Comparison of ENCODE assay signal across 8 mouse cellular contexts in genomic region chr8:83921558-83921957, GRCm38 (mm10). TPM values are rescaled to one million over a fixed set of nuclear protein-coding genes. Genes with fewer than 3 reads are reported as not detected.
A peak's percentile ranks its signal among the peaks of the same experiment; 100 is the strongest.
DNase-seq lines count a peak whose midpoint lies in the region; TF ChIP-seq lines count a peak whose summit lies in the region.
"Had no signal": no experiment of that assay in that cellular context is flagged by ENCODE, and none has a peak within 500 bp of the region (broad histone marks: within the 10 kb centered on the region; RNA-seq: fewer than 3 reads in every experiment).

No protein-coding gene starts in this region.

- 76% methylated on average over 3 of the region's 3 CpGs for WGBS in midbrain, embryonic 10.5 days

- H3K27ac ChIP-seq in ES-E14 (ENCODE audit: insufficient read depth, low read depth, low read length, poor library complexity, severe bottlenecking): no peak overlapping the region
- no peak overlapping the region for H3K27ac ChIP-seq in midbrain, embryonic 10.5 days (replicated peaks)
- H3K27ac ChIP-seq: limb, embryonic 13.5 days had no signal

- in situ Hi-C loops in ES-E14 (cut with MboI; ENCODE audit: low sequenced_read_pairs in 2 of 2, unreplicated experiment in 2 of 2): no loop called here

- no peaks in the 10 kb centered on the region for H3K9me3 ChIP-seq in ES-E14 (ENCODE audit: control insufficient read depth, insufficient read depth, low read depth, low read length)
- no peaks in the 10 kb centered on the region for H3K9me3 ChIP-seq in midbrain, embryonic 10.5 days (replicated peaks)
- H3K9me3 ChIP-seq: limb, embryonic 13.5 days had no signal

- H3K36me3 ChIP-seq in ES-E14 (ENCODE audit: control insufficient read depth, insufficient read depth, low read length, poor library complexity, severe bottlenecking): peaks cover 56% of the 10 kb centered on the region
- peaks cover 73% of the 10 kb centered on the region for H3K36me3 ChIP-seq in midbrain, embryonic 10.5 days

- no peak overlapping the region for H3K9ac ChIP-seq in ES-E14 (ENCODE audit: insufficient read depth, low read depth, low read length, poor library complexity, severe bottlenecking)
- H3K9ac ChIP-seq: limb, embryonic 13.5 days had no signal

- H3K4me3 ChIP-seq in ES-E14 (ENCODE audit: insufficient read depth in 1 of 2, low read depth in 1 of 2, low read length in 2 of 2, poor library complexity in 1 of 2, severe bottlenecking in 1 of 2): no peak overlapping the region
- no peak overlapping the region for H3K4me3 ChIP-seq in midbrain, embryonic 10.5 days
- H3K4me3 ChIP-seq: limb, embryonic 13.5 days had no signal

- peak; percentile 74 for DNase-seq in ES-E14 (ENCODE audit: low read depth, low spot score)
- DNase-seq in adrenal gland, adult 8-10 months: peak; percentile 63
- DNase-seq in embryo, embryonic 10.5 days (ENCODE audit: low spot score): peak; percentile 91
- peak; percentile 76 to 86 for DNase-seq in heart, postnatal 14 days
- DNase-seq in left cerebral cortex, adult 18-20 months (ENCODE audit: low spot score in 2 of 2): peak; percentile 88
- DNase-seq in midbrain, embryonic 10.5 days (ENCODE audit: low spot score): peak; percentile 78
- peak; percentile 70 to 78 for DNase-seq in right cerebral cortex, postnatal 36 days (ENCODE audit: low spot score in 2 of 2)

- intact Hi-C loops in heart, postnatal 14 days (cut with DNase I): loop anchor here (1.0 to 2.0 kb wide), 2 partner anchors 21 to 138 kb away; partner anchors contain the start of gene Adgrl1

- H3K27me3 ChIP-seq in midbrain, embryonic 10.5 days (ENCODE audit: low read depth, poor library complexity, severe bottlenecking): no peaks in the 10 kb centered on the region
- H3K27me3 ChIP-seq: limb, embryonic 13.5 days had no signal

- H3K4me1 ChIP-seq in ES-E14 (ENCODE audit: control insufficient read depth in 2 of 2, insufficient read depth in 2 of 2, low read length in 2 of 2, poor library complexity in 1 of 2): 0 out of 4 replicates have a peak, but pooled peaks cover 0 to 2% of the 10 kb centered on the region in 2 experiments
- H3K4me1 ChIP-seq in midbrain, embryonic 10.5 days: no peaks in the 10 kb centered on the region
- H3K4me1 ChIP-seq: limb, embryonic 13.5 days had no signal

TF ChIP-seq in ES-E14, 5 proteins besides CTCF, POLR2A, EP300 and RAD21:
- TF ChIP-seq MAFK (IDR thresholded peaks at IDR 0.05; ENCODE audit: insufficient read depth, low read depth, low read length) (no peak), ZC3H11A (IDR thresholded peaks at IDR 0.05; ENCODE audit: borderline replicate concordance, low read depth, low read length) (peak; percentile 39; the same call in 1 of the 2 replicates)

RNA-seq across cellular contexts. Expression of gene Adgrl1, which starts 21.7 kb away (rescaled TPM):
- total RNA-seq in ES-E14 (2012; rRNA removed): 119 and 213 TPM in 2 replicates
- 100 to 1,000 TPM in 3 of 4 experiments, 10 to 100 TPM in 1; 90.5 to 113 (median 105) TPM for total RNA-seq in adrenal gland, adult 8-10 months (2022)
- 10 to 100 TPM; 21.1 to 21.6 TPM for total RNA-seq in heart, postnatal 14 days (2021)
- total RNA-seq in left cerebral cortex, adult 18-20 months (2021): 100 to 1,000 TPM; 348 to 367 TPM
- polyA plus RNA-seq in midbrain, embryonic 10.5 days (2016; fragmentation: Nextera tagmentation; extraction: Ambion mirVana): 8.6 and 11.3 TPM in 2 replicates

RNA-seq across cellular contexts. Expression of gene Gm10644, which starts 33.4 kb away (rescaled TPM):
- total RNA-seq in ES-E14 (2012; rRNA removed): 1.8 and 3.1 TPM in 2 replicates
- total RNA-seq in adrenal gland, adult 8-10 months (2022): 1 to 10 TPM; 1.5 to 2.2 (median 1.9) TPM
- total RNA-seq in heart, postnatal 14 days (2021): under 1 TPM; 0.22 to 0.91 TPM
- under 1 TPM; 0.53 to 0.66 TPM for total RNA-seq in left cerebral cortex, adult 18-20 months (2021)
- polyA plus RNA-seq in midbrain, embryonic 10.5 days (2016; fragmentation: Nextera tagmentation; extraction: Ambion mirVana): 0.94 and 1.0 TPM in 2 replicates

RNA-seq across cellular contexts. Expression of gene Asf1b, which starts 33.7 kb away (rescaled TPM):
- total RNA-seq in ES-E14 (2012; rRNA removed): 30.3 and 43.3 TPM in 2 replicates
- total RNA-seq in adrenal gland, adult 8-10 months (2022): 1 to 10 TPM; 1.1 to 2.7 (median 1.8) TPM
- 1 to 10 TPM; 2.8 to 4.4 TPM for total RNA-seq in heart, postnatal 14 days (2021)
- under 1 TPM; 0.37 to 0.42 TPM for total RNA-seq in left cerebral cortex, adult 18-20 months (2021)
- 106 and 115 TPM in 2 replicates for polyA plus RNA-seq in midbrain, embryonic 10.5 days (2016; fragmentation: Nextera tagmentation; extraction: Ambion mirVana)

RNA-seq across cellular contexts. Expression of gene Prkaca, which starts 51.2 kb away (rescaled TPM):
- 19.4 and 31.4 TPM in 2 replicates for total RNA-seq in ES-E14 (2012; rRNA removed)
- 100 to 1,000 TPM; 240 to 263 (median 253) TPM for total RNA-seq in adrenal gland, adult 8-10 months (2022)
- total RNA-seq in heart, postnatal 14 days (2021): 100 to 1,000 TPM; 386 to 395 TPM
- 100 to 1,000 TPM; 259 to 269 TPM for total RNA-seq in left cerebral cortex, adult 18-20 months (2021)
- polyA plus RNA-seq in midbrain, embryonic 10.5 days (2016; fragmentation: Nextera tagmentation; extraction: Ambion mirVana): 169 and 178 TPM in 2 replicates
